Mouse (Mus musculus) MEL (cell line): ENCODE data around the gene Adam19. TPM values are rescaled to one million over a fixed set of nuclear protein-coding genes. Genes with fewer than 3 reads are reported as not detected.

Experiments used
- DNase-seq: peaks from one replicate; pipeline ENCODE4 v3.0.0; 2011; ENCODE audit warnings: low read depth, low spot score
- H3K27ac ChIP-seq: 2 replicates; pipeline ENCODE4 v1.5.1; 2012; ENCODE audit warnings: low read depth, mild to moderate bottlenecking, control low read depth, low read length, moderate library complexity; ENCODE audit not compliant: control insufficient read depth
- H3K27me3 ChIP-seq, 2 experiments: fragments of 150-350 bp in 1 of 2; sonication (generic) in 1 of 2; 2 replicates each; pipeline ENCODE4 v1.6.1; 2012; ENCODE audit warnings: low read length in 2 of 2, mild to moderate bottlenecking in 2 of 2, improper control_type of control experiment in 1 of 2, moderate library complexity in 1 of 2; ENCODE audit not compliant: insufficient read depth in 2 of 2, control insufficient read depth in 1 of 2
- H3K36me3 ChIP-seq, 2 experiments: 2 replicates each; pipeline ENCODE4 v1.6.1; 2012 to 2014; ENCODE audit warnings: low read length in 2 of 2, improper control_type of control experiment in 1 of 2, inconsistent platforms in 1 of 2, mild to moderate bottlenecking in 1 of 2; ENCODE audit not compliant: insufficient read depth in 2 of 2, control insufficient read depth in 1 of 2
- H3K4me1 ChIP-seq, 2 experiments: fragments of 150-350 bp in 1 of 2; sonication (generic) in 1 of 2; 2 replicates each; pipeline ENCODE4 v1.6.1; 2012; ENCODE audit warnings: low read length in 2 of 2, improper control_type of control experiment in 1 of 2, mild to moderate bottlenecking in 1 of 2; ENCODE audit not compliant: insufficient read depth in 2 of 2, control insufficient read depth in 1 of 2
- H3K4me3 ChIP-seq, 2 experiments: fragments of 150-350 bp in 1 of 2; sonication (generic) in 1 of 2; 2 replicates each; pipeline ENCODE4 v1.5.1; 2012; ENCODE audit warnings: low read depth in 2 of 2, low read length in 2 of 2, mild to moderate bottlenecking in 2 of 2, moderate library complexity in 2 of 2, control low read depth in 1 of 2, improper control_type of control experiment in 1 of 2; ENCODE audit not compliant: control insufficient read depth in 1 of 2, insufficient read depth in 1 of 2
- H3K79me2 ChIP-seq: 2 replicates; pipeline ENCODE4 v1.6.1; 2012; ENCODE audit warnings: mild to moderate bottlenecking, low read length, moderate library complexity; ENCODE audit not compliant: control insufficient read depth, poor library complexity, insufficient read depth
- H3K9ac ChIP-seq: 2 replicates; pipeline ENCODE4 v1.6.1; 2012; ENCODE audit warnings: low read depth, mild to moderate bottlenecking, control low read depth, low read length, moderate library complexity; ENCODE audit not compliant: control insufficient read depth, poor library complexity, severe bottlenecking
- H3K9me3 ChIP-seq: fragments of 150-350 bp; sonication (generic); replicated peaks from 2 replicates; pipeline ENCODE4 v1.6.1; 2012; ENCODE audit warnings: mild to moderate bottlenecking, low read length, improper control_type of control experiment, moderate library complexity; ENCODE audit not compliant: insufficient read depth
- CHD1 ChIP-seq: IDR thresholded peaks from 2 replicates; pipeline ENCODE4 v1.6.1; 2012; ENCODE audit warnings: low read depth, mild to moderate bottlenecking, inconsistent platforms, low read length, improper control_type of control experiment
- CHD2 ChIP-seq: IDR thresholded peaks from 2 replicates; pipeline ENCODE4 v1.6.1; 2011; ENCODE audit warnings: low read length, improper control_type of control experiment
- CTCF ChIP-seq, 3 experiments: IDR thresholded peaks in 2 of 3; conservative IDR thresholded peaks in 1 of 3; 2 replicates each; pipeline ENCODE4 v1.5.1; 2011 to 2012; ENCODE audit warnings: low read length in 3 of 3, low read depth in 2 of 3, mild to moderate bottlenecking in 2 of 3, improper control_type of control experiment in 1 of 3, inconsistent platforms in 1 of 3, mixed read lengths in 1 of 3, moderate library complexity in 1 of 3; ENCODE audit not compliant: control insufficient read depth in 1 of 3, insufficient read depth in 1 of 3, poor library complexity in 1 of 3, severe bottlenecking in 1 of 3
- E2F4 ChIP-seq: IDR thresholded peaks from 2 replicates; pipeline ENCODE4 v1.6.1; 2011; ENCODE audit warnings: low read depth, low read length, improper control_type of control experiment, borderline replicate concordance
- ELF1 ChIP-seq: IDR thresholded peaks from 2 replicates; pipeline ENCODE4 v1.6.1; 2014; ENCODE audit warnings: low read depth, mild to moderate bottlenecking, inconsistent platforms, low read length, improper control_type of control experiment, moderate library complexity
- GATA1 ChIP-seq: IDR thresholded peaks from 2 replicates; pipeline ENCODE4 v1.6.1; 2011; ENCODE audit warnings: low read depth, low read length, improper control_type of control experiment
- KAT2A ChIP-seq: conservative IDR thresholded peaks from 2 replicates; pipeline ENCODE4 v1.6.1; 2012; ENCODE audit warnings: low read depth, low read length, improper control_type of control experiment, inconsistent platforms
- MAFK ChIP-seq: IDR thresholded peaks from 2 replicates; pipeline ENCODE4 v1.6.1; 2011; ENCODE audit warnings: low read depth, mild to moderate bottlenecking, low read length, improper control_type of control experiment, borderline replicate concordance
- MAX ChIP-seq: IDR thresholded peaks from 2 replicates; pipeline ENCODE4 v1.6.1; 2011; ENCODE audit warnings: low read length, improper control_type of control experiment
- MYB ChIP-seq: IDR thresholded peaks from 2 replicates; pipeline ENCODE4 v1.6.1; 2011; ENCODE audit warnings: mild to moderate bottlenecking, low read depth, low read length, improper control_type of control experiment
- MYC ChIP-seq: IDR thresholded peaks from 2 replicates; pipeline ENCODE4 v1.6.1; 2011; ENCODE audit warnings: low read depth, mild to moderate bottlenecking, low read length, improper control_type of control experiment, moderate library complexity
- NELFE ChIP-seq: IDR thresholded peaks from 2 replicates; pipeline ENCODE4 v1.6.1; 2011; ENCODE audit warnings: low read depth, low read length, improper control_type of control experiment
- POLR2AphosphoS5 ChIP-seq: IDR thresholded peaks from 2 replicates; pipeline ENCODE4 v1.6.1; 2012; ENCODE audit warnings: low read depth, borderline replicate concordance, mild to moderate bottlenecking, inconsistent platforms, low read length, moderate library complexity, mixed read lengths
- RCOR1 ChIP-seq: IDR thresholded peaks from 2 replicates; pipeline ENCODE4 v1.6.1; 2012; ENCODE audit warnings: low read depth, mild to moderate bottlenecking, inconsistent platforms, low read length, improper control_type of control experiment
- SIN3A ChIP-seq: IDR thresholded peaks from 2 replicates; pipeline ENCODE4 v1.6.1; 2012; ENCODE audit warnings: low read length, improper control_type of control experiment, inconsistent platforms
- TAL1 ChIP-seq: IDR thresholded peaks from 2 replicates; pipeline ENCODE4 v1.6.1; 2012; ENCODE audit warnings: mild to moderate bottlenecking, inconsistent platforms, low read length, moderate library complexity, mixed read lengths
- TBP ChIP-seq: IDR thresholded peaks from 2 replicates; pipeline ENCODE4 v1.8.0; 2011; ENCODE audit warnings: low read depth, low read length, improper control_type of control experiment
- TCF12 ChIP-seq: IDR thresholded peaks from 2 replicates; pipeline ENCODE4 v1.6.1; 2014; ENCODE audit warnings: low read depth, mild to moderate bottlenecking, inconsistent platforms, low read length, improper control_type of control experiment, moderate library complexity
- UBTF ChIP-seq: IDR thresholded peaks from 2 replicates; pipeline ENCODE4 v1.6.1; 2012; ENCODE audit warnings: low read depth, mild to moderate bottlenecking, inconsistent platforms, low read length, improper control_type of control experiment, moderate library complexity, borderline replicate concordance; ENCODE audit not compliant: insufficient read depth
- USF1 ChIP-seq: IDR thresholded peaks from 2 replicates; pipeline ENCODE4 v1.6.1; 2014; ENCODE audit warnings: low read depth, mild to moderate bottlenecking, inconsistent platforms, low read length, improper control_type of control experiment, moderate library complexity
- ZC3H11A ChIP-seq: IDR thresholded peaks from 2 replicates; pipeline ENCODE4 v1.6.1; 2012; ENCODE audit warnings: low read depth, mild to moderate bottlenecking, inconsistent platforms, low read length, improper control_type of control experiment
- polyA plus RNA-seq, 2 experiments: library from polyadenylated mRNA; stranded (reverse) in 1 of 2; unstranded in 1 of 2; fragments of >175 nt in 1 of 2; fragments of >200 nt in 1 of 2; gene quantifications; 2 replicates each; pipeline versions ENCODE4 v1.2.1 to v1.2.4; 2012; ENCODE audit warnings: low replicate concordance in 2 of 2, low read depth in 1 of 2; ENCODE audit not compliant: insufficient read length in 2 of 2, insufficient read depth in 1 of 2, missing spikeins in 1 of 2
- total RNA-seq: library from RNA; depleted of rRNA; stranded (reverse); fragments of 300-350 nt; gene quantifications from 2 replicates; pipeline ENCODE4 v1.2.3, GENCODE M21; 2012

Gene Adam19
- total and polyA plus RNA-seq, 3 experiments: 0.12 to 0.19 TPM; not detected in 1

DNA sequence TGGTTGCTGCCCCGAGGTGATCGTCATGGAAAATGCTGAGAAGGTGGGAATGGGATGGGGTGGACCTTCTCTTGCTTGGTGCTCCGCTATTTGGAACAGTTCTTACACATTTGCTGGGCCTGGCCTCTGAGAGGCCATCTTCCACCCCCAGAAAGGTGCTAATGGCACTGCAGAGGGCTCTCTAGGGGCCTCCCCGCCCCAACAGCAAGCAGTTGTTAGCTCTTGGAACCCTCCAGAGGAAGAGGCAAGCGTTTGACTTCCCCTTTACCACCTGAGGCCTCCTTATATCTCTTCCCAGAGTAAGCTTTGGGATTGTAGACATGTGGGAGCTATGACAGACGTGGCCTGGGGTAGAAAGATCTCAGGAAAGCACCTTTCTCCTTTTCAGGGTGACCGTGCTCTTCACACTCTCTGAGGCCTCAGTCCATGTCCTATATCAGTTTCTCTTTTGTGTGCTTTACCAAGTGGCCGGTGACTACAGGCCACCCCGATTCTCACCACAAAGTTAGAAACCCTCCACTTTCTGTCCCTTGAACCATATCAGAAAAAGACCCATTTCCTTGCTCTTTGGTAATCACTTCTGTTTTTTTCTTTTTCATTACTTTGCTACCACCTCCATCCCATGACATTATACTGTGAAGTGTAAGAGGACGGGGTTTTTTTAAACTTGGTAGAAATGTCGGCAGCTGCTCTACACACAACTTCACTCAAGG lies 89.5 kb downstream of the Adam19 start:
- DNase-seq: no peak
- Histone ChIP-seq H3K36me3 (no peaks in the 10 kb centered on the region), H3K9ac (no peak overlapping the region), H3K4me3 (no peak overlapping the region), H3K79me2 (no peaks in the 10 kb centered on the region), H3K4me1 (no peaks in the 10 kb centered on the region), H3K27ac (no peak overlapping the region), H3K9me3 (no peaks in the 10 kb centered on the region), H3K27me3 (peaks cover 0 to 2% of the 10 kb centered on the region in 2 experiments; a peak in 3 of 4 replicates)
- TF ChIP-seq MYC: no peak
- TF ChIP-seq MAFK: no peak
- no peak for TF ChIP-seq TCF12
- TF ChIP-seq CHD2: no peak
- no peak for TF ChIP-seq CHD1
- no peak for TF ChIP-seq ZC3H11A
- no peak for TF ChIP-seq NELFE
- TF ChIP-seq MAX: no peak
- no peak for TF ChIP-seq TAL1
- no peak for TF ChIP-seq E2F4
- TF ChIP-seq USF1: no peak
- TF ChIP-seq GATA1: no peak
- no peak for TF ChIP-seq UBTF
- no peak for TF ChIP-seq POLR2AphosphoS5
- TF ChIP-seq TBP: no peak
- TF ChIP-seq RCOR1: no peak
- no peak for TF ChIP-seq ELF1
- TF ChIP-seq MYB: no peak
- TF ChIP-seq SIN3A: no peak
- no peak for TF ChIP-seq KAT2A

- H3K27me3 ChIP-seq: peaks cover 0 to 2% of the 10 kb centered on the region in 2 experiments; a peak in 3 of 4 replicates
- no peaks in the 10 kb centered on the region for H3K79me2 ChIP-seq
- no peak for TF ChIP-seq CTCF (IDR thresholded peaks at IDR 0.05 in 2 of 3, conservative IDR thresholded peaks at IDR 0.05 in 1 of 3; ENCODE audit: control insufficient read depth in 1 of 3, insufficient read depth in 1 of 3, low read depth in 2 of 3, low read length in 3 of 3, poor library complexity in 1 of 3, severe bottlenecking in 1 of 3)
- no peak for TF ChIP-seq NELFE
- TF ChIP-seq, all 39 proteins: peak for 0
- Histone ChIP-seq H3K36me3 (no peaks in the 10 kb centered on the region), H3K9me3 (no peaks in the 10 kb centered on the region), H3K4me1 (no peaks in the 10 kb centered on the region), H3K4me3 (no peak overlapping the region), H3K27ac (no peak overlapping the region), H3K9ac (no peak overlapping the region)
- no peak for DNase-seq
Observed at GRCm38 (mm10) chr11:46146619-46147018, 90.8 kb downstream of the Adam19 start.
